Mouse (Mus musculus): ENCODE results near the gene Tmem150c. TPM values are rescaled to one million over a fixed set of nuclear protein-coding genes. Genes with fewer than 3 reads are reported as not detected.

The Tmem150c gene
- total RNA-seq (2021), result 1 to 10 TPM; 3.7 to 4.7 TPM

GRCm38 (mm10) chr5:100159638-100159973 is at the start of gene Tmem150c:
Tmem150c (minus strand) TSS chr5:100159808.
- DNase-seq, result no peak

GRCm38 (mm10) chr5:100209093-100209492 is 49.5 kb upstream of the Tmem150c start:
- peak; percentile 14 for DNase-seq

- no peak for DNase-seq
Measured at GRCm38 (mm10) chr5:100206675-100207074, 47.1 kb upstream of the Tmem150c start.

- DNase-seq, result no peak
Measured at GRCm38 (mm10) chr5:100205519-100206189, 46.0 kb upstream of the Tmem150c start.

- DNase-seq, result no peak
Measured at GRCm38 (mm10) chr5:100200805-100201204, 41.2 kb upstream of the Tmem150c start.

GRCm38 (mm10) chr5:100200296-100200695 is 40.7 kb upstream of the Tmem150c start:
- DNase-seq, result no peak

GRCm38 (mm10) chr5:100199092-100199853 is 39.7 kb upstream of the Tmem150c start:
- DNase-seq, result no peak

GRCm38 (mm10) chr5:100197476-100197875 is 37.9 kb upstream of the Tmem150c start:
- no peak for DNase-seq

- no peak for DNase-seq
Measured at GRCm38 (mm10) chr5:100196854-100197431, 37.3 kb upstream of the Tmem150c start.

GRCm38 (mm10) chr5:100196397-100196796 is 36.8 kb upstream of the Tmem150c start:
- DNase-seq, result no peak

GRCm38 (mm10) chr5:100191438-100192190 is 32.0 kb upstream of the Tmem150c start:
- no peak for DNase-seq

GRCm38 (mm10) chr5:100187035-100187901 is 27.7 kb upstream of the Tmem150c start:
- no peak for DNase-seq

- DNase-seq, result no peak
Measured at GRCm38 (mm10) chr5:100186618-100187017, 27.0 kb upstream of the Tmem150c start.

GRCm38 (mm10) chr5:100185895-100186294 is 26.3 kb upstream of the Tmem150c start:
- no peak for DNase-seq

- DNase-seq, result no peak
Measured at GRCm38 (mm10) chr5:100181011-100181410, 21.4 kb upstream of the Tmem150c start.

GRCm38 (mm10) chr5:100178781-100179165 is 19.2 kb upstream of the Tmem150c start:
- no peak for DNase-seq

- DNase-seq, result peak; percentile 11
Measured at GRCm38 (mm10) chr5:100178122-100178780, 18.6 kb upstream of the Tmem150c start.

- no peak for DNase-seq
Measured at GRCm38 (mm10) chr5:100177547-100177946, 17.9 kb upstream of the Tmem150c start.

- DNase-seq, result no peak
Measured at GRCm38 (mm10) chr5:100176096-100176495, 16.5 kb upstream of the Tmem150c start.

GRCm38 (mm10) chr5:100175582-100175981 is 16.0 kb upstream of the Tmem150c start:
- no peak for DNase-seq

- no peak for DNase-seq
Measured at GRCm38 (mm10) chr5:100172104-100172503, 12.5 kb upstream of the Tmem150c start.

All from heart, postnatal 4 days (tissue).